ENCODE assay signal across 17 mouse cellular contexts in genomic region chr3:97234797-97235196, GRCm38 (mm10).
DNase-seq lines count a peak whose midpoint lies in the region; ATAC-seq and TF ChIP-seq lines count a peak whose summit lies in the region.
"Had no signal": no experiment of that assay in that cellular context is flagged by ENCODE, and none has a peak within 500 bp of the region (broad histone marks: within the 10 kb centered on the region; RNA-seq: fewer than 3 reads in every experiment).

No protein-coding gene starts in this region.

- no peak overlapping the region for H3K27ac ChIP-seq in forebrain, postnatal 0 days (ENCODE audit: low read depth, low read length)
- no peak overlapping the region for H3K27ac ChIP-seq in forebrain, embryonic 14.5 days (ENCODE audit: low read depth, low read length)
- H3K27ac ChIP-seq in heart, embryonic 16.5 days (ENCODE audit: low read length) = peak overlapping the region; percentile 89
- H3K27ac ChIP-seq: embryonic facial prominence, embryonic 12.5 days; forebrain, embryonic 10.5 days; hindbrain, embryonic 10.5 days had no signal

- H3K27me3 ChIP-seq in forebrain, postnatal 0 days (ENCODE audit: insufficient read depth, low read length) = no peaks in the 10 kb centered on the region
- no peaks in the 10 kb centered on the region for H3K27me3 ChIP-seq in forebrain, embryonic 14.5 days (replicated peaks; ENCODE audit: control insufficient read depth, insufficient read depth, low read length)
- H3K27me3 ChIP-seq in heart, embryonic 16.5 days (ENCODE audit: control insufficient read depth, insufficient read depth, low read length) = no peaks in the 10 kb centered on the region
- H3K27me3 ChIP-seq: embryonic facial prominence, embryonic 12.5 days had no signal

- no peak for TF ChIP-seq CTCF in forebrain, postnatal 0 days (IDR thresholded peaks at IDR 0.05; ENCODE audit: low read depth)

- H3K4me2 ChIP-seq in forebrain, postnatal 0 days (ENCODE audit: low read depth) = no peak overlapping the region
- no peak overlapping the region for H3K4me2 ChIP-seq in forebrain, embryonic 14.5 days (ENCODE audit: low read length)
- peak overlapping the region; percentile 63 for H3K4me2 ChIP-seq in heart, embryonic 16.5 days (ENCODE audit: low read depth, low read length)
- H3K4me2 ChIP-seq: embryonic facial prominence, embryonic 12.5 days had no signal

- H3K9me3 ChIP-seq in forebrain, postnatal 0 days (ENCODE audit: low read length) = no peaks in the 10 kb centered on the region
- no peaks in the 10 kb centered on the region for H3K9me3 ChIP-seq in forebrain, embryonic 14.5 days (replicated peaks; ENCODE audit: control insufficient read depth, low read length)
- no peaks in the 10 kb centered on the region for H3K9me3 ChIP-seq in heart, embryonic 16.5 days (replicated peaks; ENCODE audit: control insufficient read depth, low read length)
- H3K9me3 ChIP-seq: embryonic facial prominence, embryonic 12.5 days had no signal

- H3K36me3 ChIP-seq in forebrain, postnatal 0 days (ENCODE audit: insufficient read depth) = no peaks in the 10 kb centered on the region
- H3K36me3 ChIP-seq in forebrain, embryonic 14.5 days (ENCODE audit: control insufficient read depth, insufficient read depth, low read length) = 0 out of 2 replicates have a peak, but pooled peaks cover 3% of the 10 kb centered on the region
- no peaks in the 10 kb centered on the region for H3K36me3 ChIP-seq in heart, embryonic 16.5 days (ENCODE audit: control insufficient read depth, insufficient read depth)
- H3K36me3 ChIP-seq: embryonic facial prominence, embryonic 12.5 days had no signal

- no peak overlapping the region for H3K4me3 ChIP-seq in forebrain, postnatal 0 days (ENCODE audit: low read depth, low read length)
- no peak overlapping the region for H3K4me3 ChIP-seq in forebrain, embryonic 14.5 days (ENCODE audit: low read depth, low read length)
- peak overlapping the region; percentile 40 for H3K4me3 ChIP-seq in heart, embryonic 16.5 days (ENCODE audit: low read length)
- H3K4me3 ChIP-seq: embryonic facial prominence, embryonic 12.5 days; forebrain, embryonic 10.5 days; hindbrain, embryonic 10.5 days; myocyte had no signal

- no peak for DNase-seq in forebrain, postnatal 0 days
- no peak for DNase-seq in forebrain, embryonic 14.5 days (ENCODE audit: low spot score)
- DNase-seq in right cerebral cortex, adult 18-20 months = peak; percentile 63
- DNase-seq in right cerebral cortex, postnatal 4 days = no peak
- peak; percentile 35 for DNase-seq in right cerebral cortex, postnatal 14 days
- no peak for DNase-seq in thymus, postnatal 4 days
- no peak for DNase-seq in layer of hippocampus, postnatal 10 days (ENCODE audit: low spot score in 2 of 2)
- DNase-seq: adrenal gland, postnatal 10 days; cerebellum, postnatal 25 days; gastrocnemius, postnatal 10 days; layer of hippocampus, postnatal 36 days had no signal

- H3K9ac ChIP-seq in forebrain, postnatal 0 days = no peak overlapping the region
- H3K9ac ChIP-seq in forebrain, embryonic 14.5 days (ENCODE audit: low read length) = no peak overlapping the region
- H3K9ac ChIP-seq in heart, embryonic 16.5 days (ENCODE audit: low read length) = peak overlapping the region; percentile 61
- H3K9ac ChIP-seq: embryonic facial prominence, embryonic 12.5 days had no signal

- H3K4me1 ChIP-seq in forebrain, postnatal 0 days (ENCODE audit: insufficient read depth) = no peaks in the 10 kb centered on the region
- H3K4me1 ChIP-seq in forebrain, embryonic 14.5 days (ENCODE audit: control insufficient read depth, insufficient read depth, low read length) = no peaks in the 10 kb centered on the region
- H3K4me1 ChIP-seq in heart, embryonic 16.5 days (ENCODE audit: control insufficient read depth, insufficient read depth, low read length) = peaks cover 22% of the 10 kb centered on the region
- H3K4me1 ChIP-seq: embryonic facial prominence, embryonic 12.5 days; hindbrain, embryonic 10.5 days had no signal

- ATAC-seq in forebrain, postnatal 0 days = 0 out of 2 replicates have a peak, but pooled peaks have one; percentile 27
- no peak for ATAC-seq in forebrain, embryonic 14.5 days
- ATAC-seq in heart, embryonic 16.5 days (replicated peaks; ENCODE audit: extremely low read depth, insufficient read depth, low FRiP score) = peak; percentile 62; the same call in 1 of the 2 replicates
- ATAC-seq: intestine, postnatal 0 days had no signal

- 85% methylated on average over 14 of the region's 14 CpGs for WGBS in forebrain, postnatal 0 days
- 90% methylated on average over 14 of the region's 14 CpGs for WGBS in forebrain, embryonic 14.5 days
- 39% methylated on average over 14 of the region's 14 CpGs for WGBS in heart, embryonic 16.5 days

Comparison
In these comparisons a context has a peak if more than half of its experiments do, and no peak if none do; other contexts are left out.
1. DNase-seq: peak in right cerebral cortex, adult 18-20 months (single experiment) and right cerebral cortex, postnatal 14 days (single experiment); none in forebrain, postnatal 0 days (single experiment), forebrain, embryonic 14.5 days (single experiment), right cerebral cortex, postnatal 4 days (single experiment), thymus, postnatal 4 days (single experiment) and layer of hippocampus, postnatal 10 days (0 of 2).